Mouse (Mus musculus) thymus, adult 2 months (tissue): ENCODE results near the gene Tmem35b.

ENCODE experiments used
- CTCF ChIP-seq: fragments of 200-500 bp; IDR thresholded peaks from 2 replicates; pipeline ENCODE4 v1.5.1; 2012; ENCODE audit warnings: mild to moderate bottlenecking, control low read depth, low read length, moderate library complexity, borderline replicate concordance; ENCODE audit not compliant: control insufficient read depth, poor library complexity, insufficient read depth; ENCODE audit errors: extremely low read depth
- POLR2A ChIP-seq: fragments of 200-500 bp; IDR thresholded peaks from 2 replicates; pipeline ENCODE4 v1.6.1; 2012; ENCODE audit warnings: mild to moderate bottlenecking, low read length, control low read depth, moderate library complexity; ENCODE audit not compliant: control insufficient read depth, poor library complexity, insufficient read depth; ENCODE audit errors: extremely low read depth

GRCm38 (mm10) chr4:127177961-127178360 lies 54.5 kb downstream of the Tmem35b start:
- TF ChIP-seq POLR2A (no peak), CTCF (no peak)
